Mouse (Mus musculus): ENCODE results near the gene Gm13691. TPM values are rescaled to one million over a fixed set of nuclear protein-coding genes. Genes with fewer than 3 reads are reported as not detected.
"Not testable (repeated sequence)": the region's sequence is repeated elsewhere in the genome, so short reads cannot be mapped to it uniquely, and the experiment has no call there.

Gene Gm13691
- polyA plus RNA-seq, 1 experiment: not detected

DNA sequence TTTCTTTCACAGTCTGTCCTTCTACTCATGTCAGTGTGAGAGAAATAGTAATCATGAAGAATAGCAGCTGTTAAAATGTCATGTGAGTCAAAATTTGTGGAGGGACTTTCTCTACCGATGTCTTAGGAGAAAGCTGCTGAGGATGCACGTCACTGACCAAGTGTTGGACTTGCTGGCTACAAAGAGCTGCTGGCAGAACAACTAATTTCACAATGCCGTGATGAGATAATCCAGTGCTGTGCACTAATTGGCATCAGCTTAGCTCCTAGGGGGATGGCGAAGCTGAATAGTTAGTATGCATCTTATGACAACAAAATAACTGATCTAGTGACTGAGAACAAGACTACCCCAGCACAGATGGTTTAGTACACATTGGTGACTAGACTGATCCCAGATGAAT is 34.9 kb downstream of the Gm13691 start:
- TF ChIP-seq MYOG (IDR thresholded peaks at IDR 0.05; ENCODE audit: control insufficient read depth in 1 of 3, insufficient read depth in 1 of 3, insufficient read length in 2 of 3, low read depth in 2 of 3): no peak
- TF ChIP-seq TCF3 (IDR thresholded peaks at IDR 0.05; ENCODE audit: insufficient read length, low read depth): no peak
- no peaks in the 10 kb centered on the region for H3K79me2 ChIP-seq (ENCODE audit: control insufficient read depth, insufficient read depth)
- H3K36me3 ChIP-seq (ENCODE audit: control insufficient read depth, insufficient read depth): no peaks in the 10 kb centered on the region
- no peak overlapping the region for H3K4me3 ChIP-seq
- H3ac ChIP-seq (ENCODE audit: control insufficient read depth, insufficient read length): no peak overlapping the region
- no peaks in the 10 kb centered on the region for H3K27me3 ChIP-seq (ENCODE audit: control insufficient read depth, insufficient read depth, insufficient read length)
- no peak overlapping the region for H3K4me2 ChIP-seq (ENCODE audit: low read depth)

DNA sequence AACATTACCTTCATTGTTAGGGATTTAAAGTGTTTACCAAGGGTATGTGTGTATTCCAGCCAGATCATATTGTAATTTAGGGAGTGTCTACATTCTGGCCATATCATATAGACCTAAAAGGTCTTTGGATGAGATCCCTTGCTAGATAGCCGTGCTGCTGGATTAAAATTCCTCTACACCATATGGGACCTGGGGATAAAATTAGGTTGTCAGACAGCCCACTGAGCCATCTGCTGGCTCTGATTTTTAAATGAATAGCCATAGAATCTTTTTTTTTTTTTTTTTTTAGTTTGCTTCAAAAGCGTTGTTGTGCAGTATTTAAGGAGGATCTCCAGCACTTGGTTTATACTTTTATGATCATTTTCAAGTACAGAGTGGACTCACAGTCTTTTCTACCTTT is 42.2 kb downstream of the Gm13691 start:
- H3K27me3 ChIP-seq (ENCODE audit: control insufficient read depth, insufficient read depth, insufficient read length): no peaks in the 10 kb centered on the region
- H3K4me3 ChIP-seq: no peak overlapping the region
- no peak for TF ChIP-seq MYOG (IDR thresholded peaks at IDR 0.05; ENCODE audit: control insufficient read depth in 1 of 3, insufficient read depth in 1 of 3, insufficient read length in 2 of 3, low read depth in 2 of 3)
- TF ChIP-seq USF1 (IDR thresholded peaks at IDR 0.05; ENCODE audit: low read depth): no peak
- no peak for TF ChIP-seq POLR2A (IDR thresholded peaks at IDR 0.05; ENCODE audit: insufficient read length, low read depth)
- TF ChIP-seq POLR2AphosphoS2 (IDR thresholded peaks at IDR 0.05; ENCODE audit: insufficient read length, low read depth): no peak
- no peak for TF ChIP-seq MAX (IDR thresholded peaks at IDR 0.05; ENCODE audit: low read depth)
- no peak for TF ChIP-seq REST (IDR thresholded peaks at IDR 0.05; ENCODE audit: insufficient read depth, insufficient read length)
- no peak for TF ChIP-seq TCF12 (IDR thresholded peaks at IDR 0.05; ENCODE audit: insufficient read depth, poor library complexity, severe bottlenecking)
- no peak for TF ChIP-seq MYOD1 (IDR thresholded peaks at IDR 0.05; ENCODE audit: control insufficient read depth in 1 of 3, insufficient read length in 2 of 3, low read depth in 2 of 3)
- no peak for TF ChIP-seq SRF (IDR thresholded peaks at IDR 0.05; ENCODE audit: control insufficient read depth, insufficient read length, low read depth)
- no peak overlapping the region for H3ac ChIP-seq (ENCODE audit: control insufficient read depth, insufficient read length)
- H3K4me2 ChIP-seq (ENCODE audit: low read depth): no peak overlapping the region
- H3K79me2 ChIP-seq (ENCODE audit: control insufficient read depth, insufficient read depth): no peaks in the 10 kb centered on the region
- H3K36me3 ChIP-seq (ENCODE audit: control insufficient read depth, insufficient read depth): no peaks in the 10 kb centered on the region

DNA sequence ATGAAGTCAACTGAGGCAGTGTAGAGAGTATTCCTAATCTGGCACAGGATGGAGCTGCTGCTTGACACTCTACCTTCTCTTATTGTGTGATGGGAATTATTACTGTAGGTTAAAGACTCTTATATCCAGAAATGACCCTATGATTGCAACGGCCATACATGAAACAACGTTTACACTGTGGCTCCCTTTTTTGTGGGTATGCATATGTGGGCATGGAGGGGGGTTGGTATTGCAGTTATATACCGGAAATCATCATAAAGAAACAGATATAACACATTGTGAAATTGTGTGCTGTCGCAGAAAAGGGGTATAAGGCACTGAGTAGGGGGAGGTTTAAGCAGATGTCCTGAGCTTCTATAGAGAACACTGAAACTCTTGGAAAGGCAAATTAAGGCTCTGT is 45.6 kb downstream of the Gm13691 start:
- H3K79me2 ChIP-seq (ENCODE audit: control insufficient read depth, insufficient read depth): no peaks in the 10 kb centered on the region
- TF ChIP-seq E2F4 (IDR thresholded peaks at IDR 0.05; ENCODE audit: insufficient read depth) (no peak), MAX (IDR thresholded peaks at IDR 0.05; ENCODE audit: low read depth) (no peak), REST (IDR thresholded peaks at IDR 0.05; ENCODE audit: insufficient read depth, insufficient read length) (no peak), MYOG (IDR thresholded peaks at IDR 0.05; ENCODE audit: control insufficient read depth in 1 of 3, insufficient read depth in 1 of 3, insufficient read length in 2 of 3, low read depth in 2 of 3) (no peak), TCF12 (IDR thresholded peaks at IDR 0.05; ENCODE audit: insufficient read depth, poor library complexity, severe bottlenecking) (no peak), POLR2A (IDR thresholded peaks at IDR 0.05; ENCODE audit: insufficient read length, low read depth) (no peak), MYOD1 (IDR thresholded peaks at IDR 0.05; ENCODE audit: control insufficient read depth in 1 of 3, insufficient read length in 2 of 3, low read depth in 2 of 3) (no peak), TCF3 (IDR thresholded peaks at IDR 0.05; ENCODE audit: insufficient read length, low read depth) (no peak), USF1 (IDR thresholded peaks at IDR 0.05; ENCODE audit: low read depth) (no peak), POLR2AphosphoS2 (IDR thresholded peaks at IDR 0.05; ENCODE audit: insufficient read length, low read depth) (no peak), SRF (IDR thresholded peaks at IDR 0.05; ENCODE audit: control insufficient read depth, insufficient read length, low read depth) (no peak), CEBPB (IDR thresholded peaks at IDR 0.05; ENCODE audit: insufficient read depth, poor library complexity, severe bottlenecking) (no peak)
- H3ac ChIP-seq (ENCODE audit: control insufficient read depth, insufficient read length): no peak overlapping the region
- no peak overlapping the region for H3K4me2 ChIP-seq (ENCODE audit: low read depth)
- H3K4me3 ChIP-seq: no peak overlapping the region
- H3K36me3 ChIP-seq (ENCODE audit: control insufficient read depth, insufficient read depth): no peaks in the 10 kb centered on the region
- H3K27me3 ChIP-seq (ENCODE audit: control insufficient read depth, insufficient read depth, insufficient read length): no peaks in the 10 kb centered on the region

DNA sequence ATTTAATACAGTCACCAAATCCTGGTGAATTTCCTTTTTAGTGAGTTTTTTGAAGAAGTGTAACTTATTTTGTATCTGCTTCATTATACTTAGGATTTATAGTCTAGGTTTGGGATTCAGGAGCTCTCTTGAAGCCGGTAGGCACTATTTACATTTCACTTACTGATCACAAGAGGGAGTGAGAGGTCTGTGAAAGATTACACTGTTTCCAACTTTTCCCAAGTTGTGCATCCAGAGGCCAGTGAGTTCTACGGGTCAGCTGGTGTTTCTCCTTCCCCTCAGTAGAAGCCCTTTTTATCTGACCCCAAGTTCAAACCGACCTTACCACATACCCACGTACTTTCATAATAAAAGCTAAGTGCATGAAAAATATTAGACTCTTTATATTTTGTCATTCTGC is 47.0 kb downstream of the Gm13691 start:
- Histone ChIP-seq H3ac (ENCODE audit: control insufficient read depth, insufficient read length) (no peak overlapping the region), H3K36me3 (ENCODE audit: control insufficient read depth, insufficient read depth) (no peaks in the 10 kb centered on the region), H3K79me2 (ENCODE audit: control insufficient read depth, insufficient read depth) (no peaks in the 10 kb centered on the region), H3K4me2 (ENCODE audit: low read depth) (no peak overlapping the region), H3K4me3 (no peak overlapping the region), H3K27me3 (ENCODE audit: control insufficient read depth, insufficient read depth, insufficient read length) (no peaks in the 10 kb centered on the region)
- TF ChIP-seq MYOD1 (IDR thresholded peaks at IDR 0.05; ENCODE audit: control insufficient read depth in 1 of 3, insufficient read length in 2 of 3, low read depth in 2 of 3): no peak
- TF ChIP-seq TCF3 (IDR thresholded peaks at IDR 0.05; ENCODE audit: insufficient read length, low read depth): no peak
- no peak for TF ChIP-seq REST (IDR thresholded peaks at IDR 0.05; ENCODE audit: insufficient read depth, insufficient read length)
- no peak for TF ChIP-seq MYOG (IDR thresholded peaks at IDR 0.05; ENCODE audit: control insufficient read depth in 1 of 3, insufficient read depth in 1 of 3, insufficient read length in 2 of 3, low read depth in 2 of 3)
- no peak for TF ChIP-seq E2F4 (IDR thresholded peaks at IDR 0.05; ENCODE audit: insufficient read depth)
- TF ChIP-seq USF1 (IDR thresholded peaks at IDR 0.05; ENCODE audit: low read depth): no peak
- no peak for TF ChIP-seq TCF12 (IDR thresholded peaks at IDR 0.05; ENCODE audit: insufficient read depth, poor library complexity, severe bottlenecking)
- no peak for TF ChIP-seq POLR2AphosphoS2 (IDR thresholded peaks at IDR 0.05; ENCODE audit: insufficient read length, low read depth)
- no peak for TF ChIP-seq CEBPB (IDR thresholded peaks at IDR 0.05; ENCODE audit: insufficient read depth, poor library complexity, severe bottlenecking)
- no peak for TF ChIP-seq POLR2A (IDR thresholded peaks at IDR 0.05; ENCODE audit: insufficient read length, low read depth)
- TF ChIP-seq MAX (IDR thresholded peaks at IDR 0.05; ENCODE audit: low read depth): no peak
- TF ChIP-seq SRF (IDR thresholded peaks at IDR 0.05; ENCODE audit: control insufficient read depth, insufficient read length, low read depth): no peak

DNA sequence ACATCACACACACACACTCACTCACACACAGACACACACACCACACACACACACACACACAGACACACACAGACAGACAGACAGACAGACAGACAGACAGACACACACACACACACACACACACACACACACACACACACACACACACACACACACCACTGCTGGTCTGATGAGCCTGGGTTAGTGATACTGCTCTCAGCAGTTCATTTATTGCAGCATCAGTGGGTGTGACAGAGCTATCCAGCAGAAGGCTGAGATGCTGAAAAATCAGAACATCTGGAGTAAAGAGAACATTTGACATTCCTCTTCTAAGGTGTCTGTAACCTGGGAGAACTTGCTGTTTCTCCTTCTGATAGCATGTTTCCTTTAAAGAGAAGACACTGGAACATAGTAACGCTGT is 47.6 kb downstream of the Gm13691 start:
- not testable (repeated sequence) for H3ac ChIP-seq (ENCODE audit: control insufficient read depth, insufficient read length); H3K36me3 ChIP-seq (ENCODE audit: control insufficient read depth, insufficient read depth); H3K4me3 ChIP-seq; H3K4me2 ChIP-seq (ENCODE audit: low read depth); H3K79me2 ChIP-seq (ENCODE audit: control insufficient read depth, insufficient read depth); H3K27me3 ChIP-seq (ENCODE audit: control insufficient read depth, insufficient read depth, insufficient read length)
